Mouse (Mus musculus) granulocyte monocyte progenitor cell, adult 5-6 weeks (primary cell): Measurements from ENCODE around the gene Hmbs. TPM values are rescaled to one million over a fixed set of nuclear protein-coding genes. Genes with fewer than 3 reads are reported as not detected.
A peak's percentile ranks its signal among the peaks of the same experiment; 100 is the strongest.
"Not testable (repeated sequence)": the region's sequence is repeated elsewhere in the genome, so short reads cannot be mapped to it uniquely, and the experiment has no call there.

Experiments
- ATAC-seq: replicated peaks from 2 replicates; pipeline ENCODE4 v1.8.0; 2016; ENCODE audit warnings: mild to moderate bottlenecking, moderate TSS enrichment, inconsistent platforms; ENCODE audit not compliant: poor library complexity, severe bottlenecking
- total RNA-seq, 2 experiments: library from RNA; stranded (forward) in 1 of 2; stranded (reverse) in 1 of 2; fragments of 200-712, 200-1000 nt in 1 of 2; fragments of >200 nt in 1 of 2; fragmentation: Nextera tagmentation in 1 of 2; gene quantifications; 2 replicates each; pipeline ENCODE4 v1.2.3; 2014 to 2017

Hmbs gene
- total RNA-seq, 2 experiments from 2014 or later: 47.4 to 92.6 TPM

- no peak for ATAC-seq
These were observed 3.1 kb upstream of the Hmbs start for GRCm38 (mm10) chr9:44347166-44347565.

DNA sequence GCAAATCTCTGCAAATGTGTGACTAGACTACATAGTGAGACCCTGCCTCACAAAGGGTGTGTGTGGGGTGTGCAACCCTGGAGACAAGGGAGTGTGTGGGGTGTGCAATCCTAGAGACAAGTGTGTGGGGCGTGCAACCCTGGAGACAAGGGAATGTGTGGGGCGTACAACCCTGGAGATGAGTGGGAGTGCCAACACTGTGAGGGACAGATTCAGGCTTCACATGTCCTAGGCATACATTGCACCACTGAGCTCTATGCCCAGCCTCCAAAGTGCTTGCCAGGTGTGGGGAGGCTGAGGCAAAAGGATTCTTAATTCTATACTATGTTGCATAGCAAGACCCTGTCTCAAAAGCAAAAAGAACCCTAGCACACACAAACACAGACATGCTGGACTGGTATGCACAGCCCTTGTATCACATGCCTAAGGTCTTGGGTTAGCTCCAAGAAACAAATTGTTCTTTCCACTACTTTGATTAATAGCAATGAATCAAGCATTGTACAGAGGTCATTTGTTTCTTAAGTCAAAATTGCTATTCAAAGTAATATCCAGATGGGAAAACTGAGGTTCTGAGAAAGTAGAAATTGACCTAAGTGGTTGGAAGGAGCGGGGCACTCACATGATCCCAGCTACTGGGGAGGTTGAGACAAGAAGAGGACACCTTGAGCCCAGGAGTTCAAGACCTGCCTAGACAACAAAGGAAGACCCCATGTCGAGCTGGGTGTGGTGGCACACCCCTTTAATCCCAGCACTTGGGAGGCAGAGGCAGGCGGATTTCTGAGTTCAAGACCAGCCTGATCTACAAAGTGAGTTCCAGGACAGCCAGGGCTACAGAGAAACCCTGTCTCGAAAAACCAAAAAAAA is 1.8 kb upstream of the Hmbs start:
- ATAC-seq: no peak

- ATAC-seq: no peak
These were observed 738 bp downstream of the Hmbs start for GRCm38 (mm10) chr9:44343290-44343689.

DNA sequence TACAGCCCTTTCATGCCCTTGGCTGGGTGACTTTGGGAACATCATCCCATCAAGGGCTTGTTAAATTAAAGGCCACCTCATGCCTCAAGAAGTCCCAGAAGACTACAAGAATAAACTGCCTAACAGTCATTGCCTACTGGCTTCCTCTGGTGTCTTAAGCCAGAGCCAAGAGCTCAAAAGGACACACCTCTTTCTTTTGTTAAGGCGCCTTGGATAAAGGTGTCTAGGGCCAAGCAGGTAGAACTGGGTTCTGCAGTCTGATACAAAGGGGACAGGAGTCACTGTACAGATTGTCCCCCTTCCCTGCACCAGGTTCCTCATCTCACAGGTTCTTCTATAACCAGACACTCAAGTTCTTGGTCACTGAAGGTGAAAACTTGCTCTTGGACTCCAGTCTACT is 1.4 kb downstream of the Hmbs start:
- no peak for ATAC-seq

DNA sequence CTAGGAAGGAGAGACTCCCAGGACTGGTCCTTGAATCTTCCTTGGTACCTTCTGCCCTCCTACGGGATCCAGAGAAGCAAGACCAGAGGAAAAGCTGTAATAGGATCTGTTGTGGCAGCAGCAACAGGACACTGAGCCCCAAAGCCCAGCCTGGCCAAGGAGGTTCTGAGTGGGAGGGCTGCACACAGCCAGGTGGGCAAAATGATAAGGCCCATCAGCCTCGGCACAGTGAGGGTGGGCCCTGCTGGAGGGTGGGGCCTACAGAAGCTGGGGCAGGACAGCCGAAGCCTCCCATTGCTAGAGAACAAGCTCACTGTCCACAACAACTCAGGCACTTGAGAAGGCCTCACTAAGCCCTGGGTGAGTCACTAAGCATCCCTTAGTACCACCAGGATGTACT is 1.9 kb downstream of the Hmbs start:
- no peak for ATAC-seq

- ATAC-seq: no peak
These were observed 2.5 kb downstream of the Hmbs start for GRCm38 (mm10) chr9:44341487-44341886.

DNA sequence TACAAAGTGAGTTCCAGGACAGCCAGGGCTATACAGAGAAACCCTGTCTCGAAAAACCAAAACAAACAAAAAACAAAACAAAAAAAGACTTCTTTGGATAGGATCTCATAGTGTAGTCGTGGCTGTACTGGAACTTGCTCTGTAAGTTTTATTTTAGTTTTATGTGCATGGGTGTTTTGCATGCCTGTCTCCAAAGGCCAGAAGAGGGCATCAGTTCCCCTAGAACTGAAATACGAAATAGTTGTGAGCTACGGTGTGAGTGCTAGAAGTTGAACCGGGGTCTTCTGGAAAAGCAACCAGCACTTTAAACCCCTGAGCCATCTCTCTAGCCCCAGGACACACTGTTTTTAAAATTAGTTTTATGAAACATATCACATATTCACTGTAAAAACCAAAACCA is 5.5 kb downstream of the Hmbs start:
- no peak for ATAC-seq

- no peak for ATAC-seq
These were observed 6.4 kb downstream of the Hmbs start for GRCm38 (mm10) chr9:44337436-44338169.

DNA sequence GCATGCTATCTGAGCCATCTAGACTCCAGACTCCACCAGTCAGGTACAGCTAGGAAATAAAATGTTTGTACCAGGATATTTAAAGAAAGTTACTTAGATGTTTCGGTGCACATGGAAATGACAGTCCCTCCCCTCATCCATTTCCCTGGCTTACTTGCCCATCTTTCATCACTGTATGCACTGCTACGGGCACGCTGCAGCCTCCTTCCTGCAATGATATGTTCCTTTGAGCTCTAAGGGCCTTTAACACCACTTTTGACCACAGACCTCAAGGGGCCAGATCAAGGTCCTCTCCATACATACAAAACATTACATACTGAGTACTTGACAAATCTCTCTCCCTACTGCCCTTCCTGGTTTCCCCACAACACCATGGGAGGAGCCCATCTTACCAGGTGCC is 7.1 kb downstream of the Hmbs start:
- no peak for ATAC-seq

DNA sequence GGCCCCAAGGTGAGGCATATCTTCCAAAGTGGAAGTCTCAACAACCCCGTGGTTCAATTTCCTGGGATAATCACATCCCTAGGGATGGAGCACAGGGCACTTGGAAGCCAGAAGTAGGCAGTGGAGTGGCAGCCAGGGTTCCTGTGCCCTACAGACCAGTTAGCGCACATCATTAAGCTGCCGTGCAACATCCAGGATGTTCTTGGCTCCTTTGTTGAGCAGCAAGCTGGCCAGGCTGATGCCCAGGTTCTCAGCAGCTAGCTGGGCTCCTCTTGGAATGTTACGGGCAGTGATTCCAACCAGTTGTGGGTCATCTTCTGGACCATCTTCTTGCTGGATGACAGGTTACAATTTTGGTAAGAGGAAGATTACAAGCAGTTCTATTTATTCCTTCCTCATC is 7.5 kb downstream of the Hmbs start:
- not testable (repeated sequence) for ATAC-seq

GRCm38 (mm10) chr9:44336093-44336406 is 8.0 kb downstream of the Hmbs start:
- no peak for ATAC-seq

DNA sequence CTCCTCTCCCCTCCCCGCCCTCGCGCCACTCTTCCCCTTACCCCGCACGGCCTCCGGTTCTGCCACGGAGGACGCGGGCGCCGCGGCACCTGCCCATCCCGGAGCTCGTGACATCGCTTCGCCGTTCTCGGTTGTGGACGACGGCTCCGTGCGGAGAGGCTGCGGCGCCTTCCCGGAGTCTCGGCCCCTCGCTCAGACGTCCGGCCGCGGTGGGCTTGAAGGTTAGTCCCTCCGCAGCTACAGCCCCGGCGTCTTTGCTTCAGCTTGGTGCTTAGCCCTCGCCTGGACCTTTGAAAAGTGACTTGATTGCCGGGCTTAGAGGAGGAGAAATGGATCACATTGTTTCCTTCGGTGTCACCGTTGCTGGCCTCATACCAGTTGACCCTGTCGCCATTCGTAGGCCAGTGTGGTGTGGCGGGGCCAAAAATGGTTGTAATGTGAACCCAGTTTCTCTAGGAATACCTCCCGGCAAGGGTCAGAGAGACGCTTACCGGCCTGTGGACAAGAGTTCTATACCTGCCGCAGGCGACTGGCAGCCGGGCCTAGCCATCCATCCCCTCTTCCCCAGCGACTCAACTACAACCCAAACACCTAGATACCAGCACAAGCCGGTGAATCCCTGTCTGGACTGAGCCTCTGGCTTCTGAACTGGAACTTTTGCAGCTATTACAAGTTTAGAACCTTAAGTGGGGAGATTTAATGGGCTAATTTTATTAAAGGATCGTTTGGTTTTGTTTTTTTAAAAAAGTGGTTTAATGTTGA is 8.5 kb downstream of the Hmbs start:
- peak; percentile 1; the same call in 1 of the 2 replicates for ATAC-seq

DNA sequence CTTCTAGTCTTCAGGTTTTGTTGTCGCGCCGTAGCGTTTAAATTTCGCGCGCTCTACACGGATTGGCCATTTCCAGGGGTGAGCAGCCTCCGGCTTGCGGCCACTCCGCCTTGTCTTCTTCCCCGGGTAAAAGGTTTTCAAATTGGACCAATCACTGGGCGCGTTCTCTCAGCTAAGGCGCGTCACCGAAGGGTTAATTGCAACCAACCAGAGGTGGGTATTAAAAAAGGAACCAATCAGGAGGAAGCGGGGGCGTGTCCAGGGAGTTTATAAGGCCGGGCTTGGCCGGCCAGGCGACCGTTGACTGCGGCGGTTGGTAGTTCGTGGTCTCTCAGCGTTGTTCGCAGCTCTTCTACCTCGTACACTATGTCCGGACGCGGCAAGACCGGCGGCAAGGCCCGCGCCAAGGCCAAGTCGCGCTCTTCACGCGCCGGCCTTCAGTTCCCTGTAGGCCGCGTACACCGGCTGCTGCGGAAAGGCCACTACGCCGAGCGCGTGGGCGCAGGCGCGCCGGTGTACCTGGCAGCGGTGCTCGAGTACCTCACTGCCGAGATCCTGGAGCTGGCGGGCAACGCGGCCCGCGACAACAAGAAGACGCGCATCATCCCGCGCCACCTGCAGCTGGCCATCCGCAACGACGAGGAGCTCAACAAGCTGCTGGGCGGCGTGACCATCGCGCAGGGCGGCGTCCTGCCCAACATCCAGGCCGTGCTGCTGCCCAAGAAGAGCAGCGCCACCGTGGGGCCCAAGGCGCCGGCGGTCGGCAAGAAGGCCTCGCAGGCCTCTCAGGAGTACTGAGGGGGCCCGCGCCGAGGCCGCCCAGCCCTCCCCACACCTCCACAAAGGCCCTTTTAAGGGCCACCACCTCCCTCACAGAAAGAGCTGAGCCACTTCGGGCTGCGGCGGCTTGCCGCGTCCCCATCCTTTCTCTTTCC is 9.4 kb downstream of the Hmbs start, which contains the start of gene H2afx:
TSS of gene H2afx (plus strand) at position 299 of the 935 bp plus-strand sequence.
- ATAC-seq: peak; percentile 87

DNA sequence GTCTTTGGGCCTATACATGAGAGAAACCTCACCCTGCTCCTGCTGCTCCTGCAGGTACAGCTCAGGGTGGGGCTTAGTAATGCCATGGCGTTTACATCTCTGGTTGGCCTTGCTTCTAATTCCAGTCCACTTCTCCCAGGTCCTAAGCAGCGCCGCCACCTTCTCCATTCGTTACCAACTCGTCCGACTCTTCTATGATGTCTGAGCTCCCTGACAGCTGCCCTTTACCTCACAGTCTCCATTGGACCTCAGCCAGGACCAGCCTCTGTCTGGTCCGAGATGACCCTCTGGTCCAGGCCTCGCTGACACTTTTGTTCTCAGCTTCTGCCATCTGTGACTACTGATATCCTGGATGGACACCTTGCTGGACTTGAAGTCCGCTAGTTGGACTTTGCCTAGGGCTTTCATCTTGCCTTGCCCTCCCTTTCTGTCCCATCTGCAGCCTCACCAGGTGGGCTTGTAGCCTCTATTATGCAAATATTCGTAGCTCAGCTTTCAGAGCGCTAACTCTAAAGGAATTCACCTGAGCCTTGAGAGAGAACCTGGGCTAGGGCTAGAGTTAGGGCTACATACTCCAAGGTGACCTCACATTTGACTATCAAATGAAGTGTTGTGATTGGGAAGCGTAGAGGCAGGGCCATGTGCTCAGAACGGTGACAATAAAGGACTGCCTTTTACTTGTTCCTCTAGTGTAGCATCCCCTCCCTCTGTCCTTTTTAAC is 10.9 kb downstream of the Hmbs start:
- ATAC-seq: no peak

- ATAC-seq: no peak
These were observed 13.3 kb downstream of the Hmbs start for GRCm38 (mm10) chr9:44330736-44331135.

DNA sequence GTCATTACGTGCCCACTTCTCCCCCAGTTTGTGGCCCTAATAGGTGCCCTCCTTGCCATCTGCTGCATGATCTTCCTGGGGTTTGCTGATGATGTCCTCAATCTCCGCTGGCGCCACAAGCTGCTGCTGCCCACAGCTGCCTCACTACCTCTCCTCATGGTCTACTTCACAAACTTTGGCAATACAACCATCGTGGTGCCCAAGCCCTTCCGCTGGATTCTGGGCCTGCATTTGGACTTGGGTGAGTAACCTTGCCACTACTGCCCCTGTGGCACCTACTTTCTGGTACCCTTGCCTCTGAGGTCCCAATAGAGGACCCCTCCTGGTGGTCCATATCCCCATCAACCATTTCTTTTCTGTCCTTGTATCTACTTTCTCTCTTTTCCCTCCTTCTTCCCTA is 16.1 kb downstream of the Hmbs start:
- no peak for ATAC-seq

DNA sequence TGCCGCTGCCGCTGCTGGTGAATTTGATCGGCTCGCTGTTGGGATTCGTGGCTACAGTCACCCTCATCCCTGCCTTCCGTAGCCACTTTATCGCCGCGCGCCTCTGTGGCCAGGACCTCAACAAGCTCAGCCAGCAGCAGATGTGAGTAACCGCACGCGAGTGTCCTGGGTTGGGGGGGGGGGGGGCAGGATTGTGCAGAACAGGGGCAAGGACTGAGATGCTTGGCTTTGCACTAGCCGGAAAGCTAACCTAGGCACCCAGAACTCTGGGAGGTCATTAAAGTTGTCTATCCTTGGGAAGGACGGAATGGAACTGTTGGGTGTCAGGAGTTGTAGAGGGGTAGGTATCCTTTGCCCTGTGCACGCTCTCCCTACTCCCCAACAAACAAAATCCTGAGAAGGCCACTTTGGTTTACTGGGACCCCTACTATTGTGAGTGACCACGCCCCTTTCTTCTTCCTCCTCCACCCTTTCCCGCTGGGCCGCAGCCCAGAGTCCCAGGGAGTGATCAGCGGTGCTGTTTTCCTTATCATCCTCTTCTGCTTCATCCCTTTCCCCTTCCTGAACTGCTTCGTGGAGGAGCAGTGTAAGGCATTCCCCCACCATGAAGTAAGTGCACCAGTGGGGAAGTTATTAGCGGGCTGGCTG is 16.8 kb downstream of the Hmbs start:
- ATAC-seq: peak; percentile 8; the same call in 1 of the 2 replicates

- peak; percentile 80 for ATAC-seq
These were observed 17.5 kb downstream of the Hmbs start for GRCm38 (mm10) chr9:44326371-44327063.
